ENCODE assay signal across 12 mouse cellular contexts in the genomic region with DNA sequence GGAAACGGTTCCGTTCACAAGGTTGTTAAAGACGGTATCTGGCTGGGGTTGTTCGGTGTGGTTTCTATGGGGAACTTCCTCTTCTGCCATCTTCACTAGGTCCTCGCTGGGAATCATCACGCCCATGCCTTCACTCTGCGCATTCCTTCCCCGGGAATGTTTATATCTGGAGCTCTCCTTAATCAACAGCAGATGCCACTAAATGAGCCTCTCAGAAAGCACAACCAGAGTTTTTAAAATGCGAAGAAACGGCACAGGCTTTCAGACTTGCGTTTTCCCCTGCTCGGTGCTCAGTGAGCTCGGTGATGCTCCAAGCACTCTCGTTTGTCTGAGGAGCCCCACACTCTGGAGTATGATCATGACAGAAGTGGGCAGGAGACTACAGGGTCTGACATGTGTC.
DNase-seq lines count a peak whose midpoint lies in the region; ATAC-seq lines count a peak whose summit lies in the region.
"Had no signal": no experiment of that assay in that cellular context is flagged by ENCODE, and none has a peak within 500 bp of the region (broad histone marks: within the 10 kb centered on the region; RNA-seq: fewer than 3 reads in every experiment).

No protein-coding gene starts in this region.

- no peak for ATAC-seq in hindbrain, embryonic 12.5 days (ENCODE audit: low FRiP score)
- ATAC-seq in hindbrain, embryonic 11.5 days (ENCODE audit: low FRiP score), result no peak
- no peak for ATAC-seq in embryonic facial prominence, embryonic 11.5 days (replicated peaks; ENCODE audit: insufficient number of reproducible peaks, low FRiP score, low TSS enrichment, low read depth)
- no peak for ATAC-seq in limb, embryonic 13.5 days (ENCODE audit: low FRiP score, low read depth)
- ATAC-seq: midbrain, embryonic 13.5 days had no signal

- H3K4me2 ChIP-seq in hindbrain, embryonic 12.5 days (replicated peaks), result no peak overlapping the region
- no peak overlapping the region for H3K4me2 ChIP-seq in hindbrain, embryonic 11.5 days (replicated peaks; ENCODE audit: low read depth, low read length)
- H3K4me2 ChIP-seq in embryonic facial prominence, embryonic 11.5 days (ENCODE audit: low read depth, low read length), result peak overlapping the region; percentile 27
- peak overlapping the region; percentile 54 for H3K4me2 ChIP-seq in limb, embryonic 13.5 days (replicated peaks)
- H3K4me2 ChIP-seq: liver, embryonic 15.5 days; midbrain, embryonic 13.5 days had no signal

- DNase-seq in hindbrain, embryonic 11.5 days (ENCODE audit: low spot score), result no peak
- peak; percentile 76 for DNase-seq in NIH3T3 (ENCODE audit: low read depth)
- peak; percentile 79 for DNase-seq in embryonic facial prominence, embryonic 11.5 days (ENCODE audit: low spot score)
- no peak for DNase-seq in right cerebral cortex, adult 2 months (ENCODE audit: low spot score in 2 of 2)
- no peak for DNase-seq in ovary, postnatal 36 days (ENCODE audit: low spot score)
- DNase-seq: gastrocnemius, postnatal 25 days; layer of hippocampus, postnatal 36 days had no signal

- no peaks in the 10 kb centered on the region for H3K27me3 ChIP-seq in hindbrain, embryonic 12.5 days
- no peaks in the 10 kb centered on the region for H3K27me3 ChIP-seq in hindbrain, embryonic 11.5 days (ENCODE audit: control insufficient read depth, insufficient read depth, low read length)
- no peaks in the 10 kb centered on the region for H3K27me3 ChIP-seq in embryonic facial prominence, embryonic 11.5 days (ENCODE audit: control insufficient read depth, insufficient read depth, low read length)
- H3K27me3 ChIP-seq in limb, embryonic 13.5 days, result no peaks in the 10 kb centered on the region
- H3K27me3 ChIP-seq: liver, embryonic 15.5 days; midbrain, embryonic 13.5 days had no signal

- H3K9ac ChIP-seq in hindbrain, embryonic 12.5 days, result no peak overlapping the region
- no peak overlapping the region for H3K9ac ChIP-seq in hindbrain, embryonic 11.5 days (ENCODE audit: low read depth, low read length)
- peak overlapping the region; percentile 29 for H3K9ac ChIP-seq in embryonic facial prominence, embryonic 11.5 days (replicated peaks; ENCODE audit: low read length)
- H3K9ac ChIP-seq in limb, embryonic 13.5 days, result no peak overlapping the region
- H3K9ac ChIP-seq: liver, embryonic 15.5 days; midbrain, embryonic 13.5 days had no signal

- 71% methylated on average over 14 of the region's 14 CpGs for WGBS in hindbrain, embryonic 12.5 days
- WGBS in hindbrain, embryonic 11.5 days, result 70% methylated on average over 14 of the region's 14 CpGs
- 41% methylated on average over 14 of the region's 14 CpGs for WGBS in embryonic facial prominence, embryonic 11.5 days
- 19% methylated on average over 14 of the region's 14 CpGs for WGBS in limb, embryonic 13.5 days

- H3K4me3 ChIP-seq in hindbrain, embryonic 12.5 days, result no peak overlapping the region
- H3K4me3 ChIP-seq in hindbrain, embryonic 11.5 days (ENCODE audit: low read depth, low read length), result no peak overlapping the region
- no peak overlapping the region for H3K4me3 ChIP-seq in embryonic facial prominence, embryonic 11.5 days (ENCODE audit: low read depth, low read length)
- 0 out of 2 replicates have a peak overlapping the region, but pooled peaks have one; percentile 3 for H3K4me3 ChIP-seq in limb, embryonic 13.5 days
- H3K4me3 ChIP-seq: erythroblast, embryonic 14.5 days; liver, embryonic 15.5 days; midbrain, embryonic 13.5 days had no signal

- H3K4me1 ChIP-seq in hindbrain, embryonic 12.5 days, result peaks cover 9% of the 10 kb centered on the region
- H3K4me1 ChIP-seq in hindbrain, embryonic 11.5 days (replicated peaks; ENCODE audit: control insufficient read depth, insufficient read depth, low read length), result no peaks in the 10 kb centered on the region
- no peaks in the 10 kb centered on the region for H3K4me1 ChIP-seq in embryonic facial prominence, embryonic 11.5 days (ENCODE audit: control insufficient read depth, insufficient read depth, low read length)
- peaks cover 43% of the 10 kb centered on the region for H3K4me1 ChIP-seq in limb, embryonic 13.5 days
- H3K4me1 ChIP-seq: liver, embryonic 15.5 days had no signal

- H3K9me3 ChIP-seq in hindbrain, embryonic 12.5 days (replicated peaks), result no peaks in the 10 kb centered on the region
- H3K9me3 ChIP-seq in hindbrain, embryonic 11.5 days (ENCODE audit: control insufficient read depth, low read length), result no peaks in the 10 kb centered on the region
- H3K9me3 ChIP-seq in embryonic facial prominence, embryonic 11.5 days (replicated peaks; ENCODE audit: control insufficient read depth, low read length), result no peaks in the 10 kb centered on the region
- H3K9me3 ChIP-seq in limb, embryonic 13.5 days, result no peaks in the 10 kb centered on the region
- H3K9me3 ChIP-seq: liver, embryonic 15.5 days; midbrain, embryonic 13.5 days had no signal

- H3K27ac ChIP-seq in hindbrain, embryonic 12.5 days, result 0 out of 2 replicates have a peak overlapping the region, but pooled peaks have one; percentile 30
- no peak overlapping the region for H3K27ac ChIP-seq in hindbrain, embryonic 11.5 days (ENCODE audit: low read depth, low read length)
- H3K27ac ChIP-seq in embryonic facial prominence, embryonic 11.5 days (replicated peaks; ENCODE audit: low read depth, low read length), result peak overlapping the region; percentile 57
- H3K27ac ChIP-seq in limb, embryonic 13.5 days, result peak overlapping the region; percentile 87
- H3K27ac ChIP-seq: liver, embryonic 15.5 days; midbrain, embryonic 13.5 days had no signal

- H3K36me3 ChIP-seq in hindbrain, embryonic 12.5 days, result no peaks in the 10 kb centered on the region
- no peaks in the 10 kb centered on the region for H3K36me3 ChIP-seq in hindbrain, embryonic 11.5 days (ENCODE audit: control insufficient read depth, insufficient read depth, low read length)
- no peaks in the 10 kb centered on the region for H3K36me3 ChIP-seq in embryonic facial prominence, embryonic 11.5 days (replicated peaks; ENCODE audit: control insufficient read depth, insufficient read depth, low read depth, low read length)
- H3K36me3 ChIP-seq in limb, embryonic 13.5 days, result no peaks in the 10 kb centered on the region
- H3K36me3 ChIP-seq: liver, embryonic 15.5 days; midbrain, embryonic 13.5 days had no signal

Comparison
In these comparisons a context has a peak if more than half of its experiments do, and no peak if none do; other contexts are left out.
1. H3K4me2 ChIP-seq: peak in embryonic facial prominence, embryonic 11.5 days (single experiment) and limb, embryonic 13.5 days (single experiment); none in hindbrain, embryonic 12.5 days (single experiment) and hindbrain, embryonic 11.5 days (single experiment).
2. DNase-seq: peak in NIH3T3 (single experiment) and embryonic facial prominence, embryonic 11.5 days (single experiment); none in hindbrain, embryonic 11.5 days (single experiment), right cerebral cortex, adult 2 months (0 of 2) and ovary, postnatal 36 days (single experiment).